Mouse (Mus musculus): ENCODE results near the gene Tfe3. TPM values are rescaled to one million over a fixed set of nuclear protein-coding genes. Genes with fewer than 3 reads are reported as not detected.
"Not testable (repeated sequence)": the region's sequence is repeated elsewhere in the genome, so short reads cannot be mapped to it uniquely, and the experiment has no call there.

Gene Tfe3
- total RNA-seq, 2 experiments from 2014 or later: 41.9 to 56.9 TPM

DNA sequence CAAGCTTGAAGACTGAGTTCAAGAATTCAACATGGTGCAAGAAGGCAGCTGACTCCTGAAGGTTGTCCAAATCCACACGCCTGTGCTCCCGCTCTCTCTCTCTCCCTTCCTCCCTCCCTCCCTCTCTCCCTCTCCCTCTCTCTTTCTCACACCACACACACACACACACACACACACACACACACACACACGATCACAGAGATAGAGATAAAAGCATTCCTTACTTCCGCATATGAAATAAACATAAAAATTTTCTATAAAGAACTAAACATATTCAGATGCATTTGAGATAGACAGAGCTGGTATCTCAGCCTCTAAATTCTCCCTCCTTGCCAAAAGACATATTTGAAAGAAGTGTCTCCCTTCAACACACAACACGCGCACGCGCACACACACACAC lies 16.9 kb upstream of the Tfe3 start:
- no peak for DNase-seq (ENCODE audit: low spot score in 2 of 2)

DNA sequence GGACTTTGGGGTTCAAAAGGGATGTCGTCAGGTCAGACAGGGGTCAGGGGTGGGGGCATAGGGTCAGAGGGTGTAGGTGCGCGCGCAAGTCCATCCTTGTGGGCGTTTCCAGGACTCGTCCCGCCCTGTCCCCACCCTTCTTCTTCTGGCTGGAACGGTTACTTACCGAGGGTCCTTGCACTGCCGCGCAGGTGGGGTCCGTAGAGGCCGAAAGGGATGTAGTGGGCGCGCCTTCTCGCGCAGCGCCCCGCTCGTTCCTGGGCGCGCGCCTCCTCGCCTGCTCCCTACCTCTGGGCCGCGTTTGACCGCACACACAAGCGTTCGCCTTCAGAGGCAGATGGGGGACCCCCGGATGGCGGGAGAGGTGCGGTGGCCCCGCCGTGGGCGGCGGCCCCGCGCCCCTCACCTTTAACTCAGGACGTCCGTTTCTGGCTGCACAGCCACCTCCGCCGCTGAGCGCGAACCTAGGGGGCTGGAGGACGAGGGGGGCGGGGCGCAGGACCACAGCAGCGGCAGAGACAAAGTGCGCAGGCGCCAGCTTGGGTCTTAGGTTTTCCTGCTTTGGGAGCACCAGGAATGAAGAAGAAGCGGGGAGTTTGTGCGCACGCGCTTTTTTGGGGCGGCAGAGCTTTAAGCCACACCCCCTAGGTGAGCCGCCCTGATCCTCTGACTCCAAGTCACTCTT lies 11.8 kb upstream of the Tfe3 start, which contains the start of gene Ccdc120:
TSS of gene Ccdc120 (minus strand) at position 474 of the 685 bp plus-strand sequence.
- DNase-seq (ENCODE audit: low spot score in 2 of 2): peak; percentile 47 to 49

- not testable (repeated sequence) for DNase-seq (ENCODE audit: low spot score in 2 of 2)
Measured at GRCm38 (mm10) chrX:7753627-7754026, 8.7 kb upstream of the Tfe3 start.

DNA sequence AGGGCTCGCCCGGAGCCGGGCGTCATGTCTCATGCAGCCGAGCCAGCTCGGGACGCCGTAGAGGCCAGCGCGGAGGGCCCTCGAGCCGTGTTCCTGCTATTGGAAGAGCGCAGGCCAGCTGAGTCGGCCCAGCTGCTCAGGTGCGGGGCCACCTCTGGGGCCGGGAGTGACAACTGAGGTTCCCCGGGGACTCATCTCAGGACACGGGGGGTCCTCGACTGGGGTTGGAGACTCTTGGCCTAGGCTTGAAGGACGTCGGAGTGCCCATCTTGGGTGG lies 499 bp downstream of the Tfe3 start:
- DNase-seq (ENCODE audit: low spot score in 2 of 2): no peak

GRCm38 (mm10) chrX:7763631-7764393 lies 1.5 kb downstream of the Tfe3 start:
- peak; percentile 20 to 29 for DNase-seq (ENCODE audit: low spot score in 2 of 2)

DNA sequence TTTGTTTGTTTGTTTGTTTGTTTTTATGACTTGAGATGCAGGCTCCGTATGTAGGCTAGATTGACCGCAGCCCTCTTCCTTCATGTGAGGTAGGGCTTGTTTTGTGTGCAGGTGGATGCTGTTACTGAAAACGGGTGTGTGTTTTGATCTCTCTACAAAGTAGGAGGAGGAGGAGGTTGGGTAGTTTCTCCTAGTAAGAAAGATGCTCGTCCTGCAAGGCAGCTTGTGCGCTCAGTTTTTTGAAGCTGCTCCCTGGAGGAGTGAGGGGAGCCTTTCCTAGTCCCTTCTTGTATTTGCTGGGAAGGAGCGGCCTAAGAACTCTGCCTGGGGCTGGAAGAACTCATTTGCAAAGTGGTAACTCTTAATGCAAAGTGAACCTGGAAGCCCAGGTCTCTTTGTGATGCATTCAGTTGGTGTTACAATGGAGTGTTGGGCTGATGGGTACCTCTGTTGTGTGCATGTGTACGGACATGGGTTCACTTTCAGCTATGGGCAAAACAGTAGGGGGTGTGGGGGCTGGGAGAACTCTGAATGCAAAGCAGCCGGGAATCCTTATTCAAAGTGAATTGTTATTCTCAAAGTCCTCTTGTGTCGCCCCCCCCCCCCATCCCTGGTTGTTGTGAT lies 2.4 kb downstream of the Tfe3 start:
- DNase-seq (ENCODE audit: low spot score in 2 of 2): no peak

- no peak for DNase-seq (ENCODE audit: low spot score in 2 of 2)
Measured at GRCm38 (mm10) chrX:7765281-7765670, 2.9 kb downstream of the Tfe3 start.

DNA sequence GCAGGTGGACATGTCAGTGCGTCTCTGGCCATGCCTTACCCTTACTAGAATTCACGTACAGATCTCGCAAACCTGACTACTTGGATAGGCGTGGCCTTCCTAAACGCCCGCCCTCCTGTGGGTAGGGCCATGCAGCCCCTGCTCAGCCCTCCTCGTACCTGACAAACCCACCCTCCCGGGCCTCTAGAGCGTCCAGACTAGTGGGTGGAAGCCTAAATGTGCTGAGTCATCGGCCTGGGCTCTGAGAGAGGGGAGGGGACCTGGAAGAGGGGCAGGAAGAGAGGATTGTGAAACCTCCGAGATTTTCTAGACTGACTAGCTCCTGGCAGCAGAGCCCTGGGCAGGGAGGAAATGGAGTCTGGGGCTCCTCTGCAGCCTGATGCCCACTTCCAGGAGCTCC lies 3.4 kb downstream of the Tfe3 start:
- peak; percentile 30 to 41 for DNase-seq (ENCODE audit: low spot score in 2 of 2)

- no peak for DNase-seq (ENCODE audit: low spot score in 2 of 2)
Measured at GRCm38 (mm10) chrX:7769302-7770017, 7.1 kb downstream of the Tfe3 start.

- no peak for DNase-seq (ENCODE audit: low spot score in 2 of 2)
Measured at GRCm38 (mm10) chrX:7772766-7773165, 10.4 kb downstream of the Tfe3 start.

DNA sequence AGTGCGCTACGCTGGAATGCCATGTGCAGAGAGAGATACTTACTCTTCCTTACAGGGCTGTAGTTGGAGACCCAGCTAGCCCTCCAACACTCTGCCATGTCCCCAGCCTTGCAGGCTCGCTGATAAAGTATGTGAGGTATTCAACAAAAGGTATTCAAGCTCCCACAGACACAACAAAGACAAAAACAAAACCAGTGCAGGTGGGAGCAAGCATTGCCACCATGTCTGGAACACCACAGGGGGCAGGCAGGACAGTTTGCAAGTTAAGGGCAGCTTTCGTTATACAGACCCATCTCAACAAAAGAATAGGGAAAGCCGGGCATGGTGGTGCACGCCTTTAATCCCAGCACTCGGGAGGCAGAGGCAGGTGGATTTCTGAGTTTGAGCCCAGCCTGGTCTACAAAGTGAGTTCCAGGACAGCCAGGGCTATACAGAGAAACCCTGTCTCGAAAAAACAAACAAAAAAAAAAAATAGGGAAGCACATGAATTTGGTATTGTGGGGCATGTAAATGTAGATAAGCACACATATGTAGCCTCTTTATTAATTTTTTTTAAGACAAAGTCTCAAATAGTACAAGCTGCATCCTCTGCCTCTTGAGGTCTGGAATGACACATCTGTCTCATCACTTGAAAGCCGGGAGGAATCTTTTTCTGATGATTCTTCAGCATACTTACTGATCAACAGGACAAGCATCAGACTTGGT lies 13.3 kb downstream of the Tfe3 start:
- DNase-seq (ENCODE audit: low spot score in 2 of 2): no peak

- DNase-seq (ENCODE audit: low spot score in 2 of 2): peak; percentile 51 to 52
Measured at GRCm38 (mm10) chrX:7776329-7777082, 14.1 kb downstream of the Tfe3 start.

DNA sequence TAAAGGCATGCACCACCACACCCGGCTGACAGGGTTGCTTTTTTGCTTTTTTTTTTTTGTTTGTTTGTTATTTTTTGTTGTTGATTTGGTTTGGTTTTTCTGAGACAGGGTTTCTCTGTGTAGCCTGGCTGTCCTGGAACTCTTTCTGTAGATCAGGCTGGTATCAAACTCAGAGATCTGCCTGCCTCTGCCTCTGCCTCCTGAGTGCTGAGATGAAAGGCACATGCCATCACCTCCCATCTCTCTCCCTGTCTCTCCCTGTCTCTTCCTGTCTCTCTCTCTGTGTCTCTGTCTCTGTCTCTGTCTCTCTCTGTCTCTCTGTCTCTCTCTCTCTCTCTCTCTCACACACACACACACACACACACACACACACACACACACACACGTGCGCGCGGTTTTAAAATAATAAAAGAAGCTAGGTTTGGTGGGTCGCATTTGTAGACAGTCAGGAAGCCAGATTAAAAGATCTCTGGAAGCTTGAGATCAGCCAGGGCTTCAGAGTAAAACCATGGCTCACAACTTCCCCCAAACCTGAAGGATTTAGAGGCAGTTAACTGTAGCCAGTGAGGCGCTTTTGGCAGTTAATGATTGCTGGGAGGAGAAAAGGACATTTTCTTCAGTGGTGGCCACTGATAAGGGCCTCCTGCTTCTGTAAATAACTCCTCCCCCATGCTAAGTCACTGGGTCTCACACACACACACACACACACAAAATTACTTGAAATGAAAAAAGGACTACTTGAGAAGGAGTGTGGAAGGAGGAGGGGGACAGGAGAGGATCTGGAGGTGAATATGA lies 16.3 kb downstream of the Tfe3 start:
- DNase-seq (ENCODE audit: low spot score in 2 of 2): no peak

DNA sequence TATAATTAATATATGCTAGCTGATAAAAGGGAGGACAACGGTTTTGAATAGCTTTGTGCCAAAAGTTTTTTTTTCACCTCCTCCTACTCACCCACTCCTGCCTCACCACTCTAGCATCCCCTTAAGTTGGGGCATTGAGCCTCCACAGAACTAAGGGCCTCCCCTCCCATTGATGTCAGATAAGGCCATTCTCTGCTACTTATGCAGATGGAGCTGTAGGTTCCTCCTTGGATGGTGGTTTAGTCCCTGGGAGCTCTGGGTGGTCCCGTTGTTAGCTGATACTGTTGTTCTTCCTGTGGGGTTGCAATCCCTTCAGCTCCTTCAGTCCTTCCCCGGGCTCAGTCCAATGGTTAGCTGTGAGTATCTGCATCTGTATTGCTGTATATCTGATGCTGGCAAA lies 16.9 kb downstream of the Tfe3 start:
- no peak for DNase-seq (ENCODE audit: low spot score in 2 of 2)

DNA sequence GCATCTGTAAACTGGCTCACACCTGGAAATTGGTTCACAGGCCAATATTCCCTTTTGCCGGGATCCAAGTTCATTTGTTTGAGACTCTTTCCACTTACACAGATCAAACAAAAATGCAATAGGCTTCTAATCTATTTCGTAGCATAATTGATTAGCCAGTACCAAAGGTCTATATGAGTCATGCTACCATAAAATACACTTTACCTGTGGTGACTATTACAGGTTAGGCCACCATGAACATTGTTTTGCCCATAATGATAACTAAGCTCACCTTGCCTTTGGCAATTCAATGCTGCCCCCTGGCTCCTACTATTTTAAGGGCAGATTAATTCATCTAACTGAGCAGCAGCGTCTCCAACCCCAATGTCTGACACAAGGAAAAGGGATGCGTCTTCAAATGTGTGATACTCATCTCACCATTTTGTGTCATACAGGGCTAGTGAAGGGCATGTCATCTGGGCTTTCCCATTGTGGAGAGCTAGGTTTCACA lies 20.3 kb downstream of the Tfe3 start:
- DNase-seq (ENCODE audit: low spot score in 2 of 2): no peak

- DNase-seq (ENCODE audit: low spot score in 2 of 2): peak; percentile 58 to 59
Measured at GRCm38 (mm10) chrX:7789542-7790136, 27.3 kb downstream of the Tfe3 start, which contains the start of gene Gripap1. Gene Gripap1 (plus strand): TSS chrX:7789765.

GRCm38 (mm10) chrX:7790309-7790708 lies 27.9 kb downstream of the Tfe3 start:
- no peak for DNase-seq (ENCODE audit: low spot score in 2 of 2)

DNA sequence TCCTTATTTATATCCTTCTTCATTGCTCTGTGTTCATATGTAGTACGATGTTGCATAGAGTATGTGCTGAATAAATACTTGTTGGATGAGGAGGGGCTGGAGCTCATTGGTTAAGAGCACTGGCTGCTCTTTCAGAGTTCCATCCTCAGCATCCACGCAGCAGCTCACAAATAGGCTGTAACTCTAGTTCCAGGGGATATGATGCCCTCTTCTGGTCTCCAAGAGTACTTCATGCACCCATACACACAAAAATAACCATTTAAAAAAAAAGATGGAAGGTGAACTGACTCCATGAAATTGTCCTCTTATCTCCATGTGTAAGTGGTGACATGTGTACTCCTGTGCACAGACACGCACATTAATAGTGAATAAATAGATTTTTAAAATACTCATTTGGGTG lies 31.0 kb downstream of the Tfe3 start:
- no peak for DNase-seq (ENCODE audit: low spot score in 2 of 2)

- peak in 1 of 2 experiments; percentile 26 for DNase-seq (ENCODE audit: low spot score in 2 of 2)
Measured at GRCm38 (mm10) chrX:7795016-7795415, 32.7 kb downstream of the Tfe3 start.

Data from adrenal gland, adult 18-20 months (tissue).